Mouse (Mus musculus): ENCODE measurements around the gene Pard6b. TPM values are rescaled to one million over a fixed set of nuclear protein-coding genes. Genes with fewer than 3 reads are reported as not detected.

The Pard6b gene
- polyA plus RNA-seq, 1 experiment from 2014 or later = 7.5 TPM

- H3K4me2 ChIP-seq = no peak overlapping the region
- H3K36me3 ChIP-seq (replicated peaks) = no peaks in the 10 kb centered on the region
- H3K9me3 ChIP-seq = no peaks in the 10 kb centered on the region
- no peak overlapping the region for H3K27ac ChIP-seq
- no peak for ATAC-seq (replicated peaks)
- 82% methylated on average over 6 of the region's 6 CpGs for WGBS
- peaks cover 17% of the 10 kb centered on the region for H3K4me1 ChIP-seq
- no peak overlapping the region for H3K4me3 ChIP-seq
- H3K9ac ChIP-seq = no peak overlapping the region
- 0 out of 2 replicates have a peak, but pooled peaks cover 3% of the 10 kb centered on the region for H3K27me3 ChIP-seq (replicated peaks)
These were observed 5.5 kb downstream of the Pard6b start for GRCm38 (mm10) chr2:168086318-168086717.

- no peak overlapping the region for H3K4me2 ChIP-seq
- no peak overlapping the region for H3K9ac ChIP-seq
- no peaks in the 10 kb centered on the region for H3K9me3 ChIP-seq
- no peak overlapping the region for H3K4me3 ChIP-seq
- H3K27me3 ChIP-seq (replicated peaks) = 0 out of 2 replicates have a peak, but pooled peaks cover 3% of the 10 kb centered on the region
- H3K27ac ChIP-seq = no peak overlapping the region
- no peak for ATAC-seq (replicated peaks)
- H3K4me1 ChIP-seq = peaks cover 12% of the 10 kb centered on the region
- H3K36me3 ChIP-seq (replicated peaks) = no peaks in the 10 kb centered on the region
- 85% methylated on average over 9 of the region's 9 CpGs for WGBS
These were observed 6.0 kb downstream of the Pard6b start for GRCm38 (mm10) chr2:168086839-168087238.

GRCm38 (mm10) chr2:168091560-168091959, 10.8 kb downstream of the Pard6b start:
- WGBS = 91% methylated on average over 11 of the region's 11 CpGs

GRCm38 (mm10) chr2:168093077-168093476, 12.3 kb downstream of the Pard6b start:
- WGBS = 93% methylated on average over 4 of the region's 4 CpGs
- no peak overlapping the region for H3K4me3 ChIP-seq
- no peak overlapping the region for H3K4me2 ChIP-seq
- H3K36me3 ChIP-seq (replicated peaks) = no peaks in the 10 kb centered on the region
- peaks cover 7% of the 10 kb centered on the region for H3K4me1 ChIP-seq
- H3K9me3 ChIP-seq = no peaks in the 10 kb centered on the region
- no peak overlapping the region for H3K27ac ChIP-seq
- H3K27me3 ChIP-seq (replicated peaks) = no peaks in the 10 kb centered on the region
- ATAC-seq (replicated peaks) = no peak
- no peak overlapping the region for H3K9ac ChIP-seq

More at GRCm38 (mm10) chr2:168091560-168091959, 10.8 kb downstream of the Pard6b start:
- no peaks in the 10 kb centered on the region for H3K27me3 ChIP-seq (replicated peaks)
- no peak overlapping the region for H3K4me3 ChIP-seq
- no peak overlapping the region for H3K9ac ChIP-seq
- H3K36me3 ChIP-seq (replicated peaks) = no peaks in the 10 kb centered on the region
- no peak for ATAC-seq (replicated peaks)
- H3K9me3 ChIP-seq = no peaks in the 10 kb centered on the region
- peaks cover 7% of the 10 kb centered on the region for H3K4me1 ChIP-seq
- no peak overlapping the region for H3K27ac ChIP-seq
- no peak overlapping the region for H3K4me2 ChIP-seq

GRCm38 (mm10) chr2:168095077-168095476, 14.3 kb downstream of the Pard6b start:
- no peak overlapping the region for H3K4me3 ChIP-seq
- H3K4me1 ChIP-seq = peaks cover 7% of the 10 kb centered on the region
- no peak overlapping the region for H3K4me2 ChIP-seq
- H3K9me3 ChIP-seq = no peaks in the 10 kb centered on the region
- ATAC-seq (replicated peaks) = 0 out of 2 replicates have a peak, but pooled peaks have one; percentile 45
- H3K27ac ChIP-seq = peak overlapping the region; percentile 73
- H3K36me3 ChIP-seq (replicated peaks) = 0 out of 2 replicates have a peak, but pooled peaks cover 9% of the 10 kb centered on the region
- 55% methylated on average over 8 of the region's 8 CpGs for WGBS
- no peak overlapping the region for H3K9ac ChIP-seq
- H3K27me3 ChIP-seq (replicated peaks) = no peaks in the 10 kb centered on the region

GRCm38 (mm10) chr2:168096487-168096886, 15.7 kb downstream of the Pard6b start:
- 73% methylated on average over 3 of the region's 3 CpGs for WGBS
- H3K27ac ChIP-seq = no peak overlapping the region

GRCm38 (mm10) chr2:168098040-168098439, 17.2 kb downstream of the Pard6b start:
- no peak overlapping the region for H3K9ac ChIP-seq
- no peak overlapping the region for H3K4me2 ChIP-seq
- H3K36me3 ChIP-seq (replicated peaks) = 0 out of 2 replicates have a peak, but pooled peaks cover 9% of the 10 kb centered on the region
- WGBS = 37% methylated on average over 6 of the region's 6 CpGs
- ATAC-seq (replicated peaks) = no peak
- H3K4me3 ChIP-seq = no peak overlapping the region
- H3K9me3 ChIP-seq = no peaks in the 10 kb centered on the region
- peaks cover 7% of the 10 kb centered on the region for H3K4me1 ChIP-seq
- no peak overlapping the region for H3K27ac ChIP-seq
- H3K27me3 ChIP-seq (replicated peaks) = no peaks in the 10 kb centered on the region

More at GRCm38 (mm10) chr2:168096487-168096886, 15.7 kb downstream of the Pard6b start:
- 0 out of 2 replicates have a peak, but pooled peaks cover 9% of the 10 kb centered on the region for H3K36me3 ChIP-seq (replicated peaks)
- ATAC-seq (replicated peaks) = no peak
- no peaks in the 10 kb centered on the region for H3K27me3 ChIP-seq (replicated peaks)
- no peak overlapping the region for H3K4me3 ChIP-seq
- no peak overlapping the region for H3K4me2 ChIP-seq
- H3K9me3 ChIP-seq = no peaks in the 10 kb centered on the region
- H3K9ac ChIP-seq = no peak overlapping the region
- H3K4me1 ChIP-seq = peaks cover 7% of the 10 kb centered on the region

GRCm38 (mm10) chr2:168100008-168100407, 19.2 kb downstream of the Pard6b start:
- no peak overlapping the region for H3K4me3 ChIP-seq
- WGBS = 87% methylated on average over 13 of the region's 13 CpGs
- H3K27ac ChIP-seq = no peak overlapping the region
- no peak for ATAC-seq (replicated peaks)
- H3K9ac ChIP-seq = no peak overlapping the region
- H3K4me1 ChIP-seq = peaks cover 9% of the 10 kb centered on the region
- H3K36me3 ChIP-seq (replicated peaks) = 0 out of 2 replicates have a peak, but pooled peaks cover 9% of the 10 kb centered on the region
- H3K27me3 ChIP-seq (replicated peaks) = no peaks in the 10 kb centered on the region
- H3K9me3 ChIP-seq = no peaks in the 10 kb centered on the region
- H3K4me2 ChIP-seq = no peak overlapping the region

GRCm38 (mm10) chr2:168101805-168102204, 21.0 kb downstream of the Pard6b start:
- H3K9me3 ChIP-seq = no peaks in the 10 kb centered on the region
- no peak for ATAC-seq (replicated peaks)
- peaks cover 6% of the 10 kb centered on the region for H3K4me1 ChIP-seq
- WGBS = 87% methylated on average over 5 of the region's 5 CpGs
- H3K4me2 ChIP-seq = no peak overlapping the region
- H3K36me3 ChIP-seq (replicated peaks) = 0 out of 2 replicates have a peak, but pooled peaks cover 9% of the 10 kb centered on the region
- no peak overlapping the region for H3K27ac ChIP-seq
- H3K27me3 ChIP-seq (replicated peaks) = no peaks in the 10 kb centered on the region
- H3K9ac ChIP-seq = no peak overlapping the region
- no peak overlapping the region for H3K4me3 ChIP-seq

- no peak for ATAC-seq (replicated peaks)
- Histone ChIP-seq H3K27ac (no peak overlapping the region), H3K9me3 (no peaks in the 10 kb centered on the region), H3K4me1 (peaks cover 12% of the 10 kb centered on the region), H3K27me3 (replicated peaks) (no peaks in the 10 kb centered on the region), H3K36me3 (replicated peaks) (0 out of 2 replicates have a peak, but pooled peaks cover 9% of the 10 kb centered on the region), H3K9ac (no peak overlapping the region), H3K4me2 (no peak overlapping the region), H3K4me3 (no peak overlapping the region)
- WGBS = 93% methylated on average over 10 of the region's 10 CpGs
These were observed 22.5 kb downstream of the Pard6b start for GRCm38 (mm10) chr2:168103341-168103740.

GRCm38 (mm10) chr2:168104375-168105144, 23.8 kb downstream of the Pard6b start:
- Histone ChIP-seq H3K27me3 (replicated peaks) (no peaks in the 10 kb centered on the region), H3K9me3 (no peaks in the 10 kb centered on the region), H3K36me3 (replicated peaks) (no peaks in the 10 kb centered on the region), H3K4me2 (no peak overlapping the region), H3K4me1 (peaks cover 12% of the 10 kb centered on the region), H3K9ac (no peak overlapping the region), H3K4me3 (no peak overlapping the region), H3K27ac (no peak overlapping the region)
- ATAC-seq (replicated peaks) = no peak
- 78% methylated on average over 22 of the region's 22 CpGs for whole genome bisulfite sequencing

GRCm38 (mm10) chr2:168105271-168105670, 24.5 kb downstream of the Pard6b start:
- Histone ChIP-seq H3K27ac (no peak overlapping the region), H3K36me3 (replicated peaks) (no peaks in the 10 kb centered on the region), H3K4me3 (no peak overlapping the region), H3K4me2 (no peak overlapping the region), H3K9ac (no peak overlapping the region), H3K4me1 (peaks cover 12% of the 10 kb centered on the region), H3K9me3 (no peaks in the 10 kb centered on the region), H3K27me3 (replicated peaks) (no peaks in the 10 kb centered on the region)
- no peak for ATAC-seq (replicated peaks)
- WGBS = 82% methylated on average over 8 of the region's 8 CpGs

Measured in midbrain, embryonic 15.5 days (tissue).